Mouse (Mus musculus) bone marrow macrophage, adult 2 months (primary cell): ENCODE measurements around the gene Spef1. TPM values are rescaled to one million over a fixed set of nuclear protein-coding genes. Genes with fewer than 3 reads are reported as not detected.

Experiments
- H3K27ac ChIP-seq: 2 replicates; pipeline ENCODE4 v1.5.1; 2012; ENCODE audit warnings: low read depth, low read length; ENCODE audit not compliant: insufficient read depth
- H3K4me1 ChIP-seq: 2 replicates; pipeline ENCODE4 v1.6.1; 2012; ENCODE audit warnings: low read length; ENCODE audit not compliant: control insufficient read depth, insufficient read depth
- H3K4me3 ChIP-seq: 2 replicates; pipeline ENCODE4 v1.5.1; 2012; ENCODE audit warnings: mild to moderate bottlenecking, low read length, moderate library complexity; ENCODE audit not compliant: insufficient read depth
- CTCF ChIP-seq: IDR thresholded peaks from 2 replicates; pipeline ENCODE4 v1.5.1; 2012; ENCODE audit warnings: low read depth, mild to moderate bottlenecking, low read length, moderate library complexity
- POLR2A ChIP-seq: IDR thresholded peaks from 2 replicates; pipeline ENCODE4 v1.6.1; 2012; ENCODE audit warnings: mild to moderate bottlenecking, low read depth, low read length, borderline replicate concordance
- polyA plus RNA-seq: library from polyadenylated mRNA; stranded (reverse); fragments of >200 nt; gene quantifications from 2 replicates; pipeline ENCODE4 v1.2.4, GENCODE M21; 2012; ENCODE audit not compliant: missing spikeins, insufficient read depth, insufficient read length

The Spef1 gene
- polyA plus RNA-seq, 1 experiment, result 7.1 TPM

GRCm38 (mm10) chr2:131145536-131145935 is 41.5 kb downstream of the Spef1 start:
- no peak overlapping the region for H3K4me3 ChIP-seq
- TF ChIP-seq POLR2A, result no peak
- TF ChIP-seq CTCF, result no peak
- H3K4me1 ChIP-seq, result no peaks in the 10 kb centered on the region
- H3K27ac ChIP-seq, result no peak overlapping the region

GRCm38 (mm10) chr2:131145121-131145520 is 42.0 kb downstream of the Spef1 start:
- TF ChIP-seq CTCF, result no peak
- TF ChIP-seq POLR2A, result no peak
- Histone ChIP-seq H3K4me1 (no peaks in the 10 kb centered on the region), H3K4me3 (no peak overlapping the region), H3K27ac (no peak overlapping the region)

DNA sequence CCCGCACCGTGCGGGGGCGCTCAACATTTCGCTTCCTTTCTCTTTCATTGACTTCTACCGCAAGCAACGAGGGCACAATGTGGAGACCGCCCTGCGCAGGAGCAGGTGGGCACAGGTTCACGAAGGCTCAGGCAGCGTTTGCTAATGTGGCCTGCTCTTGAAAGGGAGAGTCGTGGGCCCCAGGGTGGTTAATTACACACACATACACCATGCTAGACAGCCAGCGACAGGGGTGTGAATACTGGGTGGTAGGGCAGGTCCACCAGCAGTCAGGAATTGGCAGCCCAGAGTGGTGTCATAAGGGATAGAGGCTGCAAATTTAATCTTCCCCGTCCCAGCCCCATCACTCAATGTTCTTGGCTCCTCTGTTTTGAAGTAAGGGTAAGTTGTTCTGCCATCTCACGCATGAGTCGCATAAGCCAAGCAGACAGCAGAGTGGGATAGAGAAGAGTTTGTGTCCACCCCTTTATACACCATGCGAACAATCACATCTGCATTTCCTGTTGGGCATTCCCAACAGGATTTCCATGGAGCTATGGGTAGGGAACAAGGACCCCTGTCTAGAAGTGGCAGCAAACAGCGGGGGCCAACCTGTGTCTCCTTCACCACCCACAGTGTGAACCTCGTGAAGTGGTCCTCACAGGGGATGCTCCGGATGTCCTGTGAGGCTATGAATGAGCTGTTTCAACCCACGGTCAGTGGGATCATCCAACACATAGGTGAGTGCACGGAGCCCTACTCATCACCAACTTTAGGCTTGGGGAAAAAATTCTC is 43.9 kb downstream of the Spef1 start:
- no peak overlapping the region for H3K4me3 ChIP-seq
- no peak overlapping the region for H3K27ac ChIP-seq
- TF ChIP-seq CTCF, result no peak
- TF ChIP-seq POLR2A, result no peak
- H3K4me1 ChIP-seq, result no peaks in the 10 kb centered on the region

DNA sequence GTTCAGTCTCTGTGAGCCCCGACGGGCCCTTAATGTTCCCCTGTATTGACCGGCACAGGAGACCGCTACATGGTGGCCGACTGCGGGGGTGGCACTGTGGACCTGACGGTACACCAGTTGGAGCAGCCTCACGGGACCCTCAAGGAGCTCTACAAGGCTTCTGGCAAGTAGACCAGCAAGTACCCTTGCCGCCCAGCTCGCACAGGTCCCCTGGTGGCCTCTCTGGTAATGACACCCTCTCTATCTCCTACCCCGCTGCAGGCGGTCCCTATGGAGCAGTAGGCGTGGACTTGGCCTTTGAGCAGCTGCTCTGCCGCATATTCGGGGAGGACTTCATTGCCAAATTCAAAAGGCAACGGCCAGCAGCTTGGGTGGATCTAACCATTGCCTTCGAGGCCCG is 44.5 kb downstream of the Spef1 start:
- Histone ChIP-seq H3K4me1 (no peaks in the 10 kb centered on the region), H3K27ac (no peak overlapping the region), H3K4me3 (no peak overlapping the region)
- TF ChIP-seq POLR2A (no peak), CTCF (peak; percentile 63)

- TF ChIP-seq POLR2A, result no peak
- H3K4me1 ChIP-seq, result no peaks in the 10 kb centered on the region
- no peak overlapping the region for H3K4me3 ChIP-seq
- no peak overlapping the region for H3K27ac ChIP-seq
Measured at GRCm38 (mm10) chr2:131141336-131141986, 45.6 kb downstream of the Spef1 start.

DNA sequence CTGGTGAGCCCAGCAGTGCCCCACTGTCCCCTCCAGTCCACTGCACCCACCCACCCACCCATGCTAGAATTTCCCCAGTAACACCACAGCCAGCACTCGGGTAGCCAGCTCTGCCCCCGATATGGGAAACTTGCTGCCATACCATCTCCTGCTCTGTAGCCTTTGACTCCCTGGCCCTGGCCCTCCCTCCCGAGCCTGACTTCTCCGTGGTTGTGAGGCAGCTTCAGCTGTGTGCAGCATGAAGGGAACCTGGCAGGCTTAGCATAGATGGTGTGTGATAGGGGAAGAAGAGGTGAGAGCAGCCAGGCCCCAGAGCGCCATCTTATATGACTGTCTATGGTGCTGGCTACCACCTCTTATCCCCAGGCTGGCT is 46.6 kb downstream of the Spef1 start:
- Histone ChIP-seq H3K4me1 (no peaks in the 10 kb centered on the region), H3K27ac (no peak overlapping the region), H3K4me3 (no peak overlapping the region)
- TF ChIP-seq POLR2A (no peak), CTCF (no peak)

GRCm38 (mm10) chr2:131139886-131140532 is 47.1 kb downstream of the Spef1 start:
- TF ChIP-seq POLR2A (no peak), CTCF (no peak)
- no peaks in the 10 kb centered on the region for H3K4me1 ChIP-seq
- no peak overlapping the region for H3K27ac ChIP-seq
- no peak overlapping the region for H3K4me3 ChIP-seq

DNA sequence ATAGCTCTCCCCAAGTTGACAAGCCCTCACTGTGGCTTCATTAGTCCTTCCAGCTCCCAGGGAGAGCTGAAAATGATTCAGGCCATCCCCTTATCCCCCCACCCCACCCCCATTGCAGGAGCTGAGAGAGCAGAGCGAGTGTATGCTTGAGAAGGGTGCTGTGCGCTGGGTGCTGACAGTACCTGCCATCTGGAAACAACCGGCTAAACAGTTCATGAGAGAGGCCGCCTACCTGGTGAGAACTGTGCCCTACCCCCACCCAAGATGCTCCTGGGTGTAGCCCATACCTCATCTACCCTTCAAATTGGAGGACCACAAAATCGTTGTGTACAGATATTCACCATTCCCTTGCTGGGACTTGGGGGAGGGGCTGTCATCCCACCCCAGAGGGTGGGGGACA is 47.8 kb downstream of the Spef1 start:
- Histone ChIP-seq H3K4me3 (no peak overlapping the region), H3K27ac (no peak overlapping the region), H3K4me1 (no peaks in the 10 kb centered on the region)
- no peak for TF ChIP-seq POLR2A
- TF ChIP-seq CTCF, result no peak

DNA sequence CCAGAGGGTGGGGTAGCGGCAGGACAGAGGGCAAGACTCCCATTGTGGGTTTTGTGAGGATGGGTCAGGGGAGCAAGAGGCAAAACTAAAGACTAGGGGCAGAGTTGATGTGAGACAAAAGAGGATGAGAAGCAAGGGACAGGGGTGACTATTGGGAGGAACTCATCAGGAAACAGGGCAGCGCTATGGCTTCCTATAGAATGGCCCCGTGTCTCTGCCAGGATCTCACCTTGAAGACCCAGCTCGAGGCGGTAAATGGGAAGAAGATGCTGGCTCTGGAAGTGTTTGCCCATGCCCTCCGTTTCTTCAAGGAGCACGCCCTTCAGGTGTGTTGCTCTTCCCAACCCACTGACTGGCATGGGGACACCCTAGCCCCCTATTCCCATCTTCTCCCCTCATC is 48.3 kb downstream of the Spef1 start:
- TF ChIP-seq POLR2A, result no peak
- no peak for TF ChIP-seq CTCF
- H3K4me3 ChIP-seq, result no peak overlapping the region
- H3K27ac ChIP-seq, result no peak overlapping the region
- H3K4me1 ChIP-seq, result no peaks in the 10 kb centered on the region

GRCm38 (mm10) chr2:131138296-131138695 is 48.8 kb downstream of the Spef1 start:
- Histone ChIP-seq H3K4me1 (no peaks in the 10 kb centered on the region), H3K27ac (no peak overlapping the region), H3K4me3 (no peak overlapping the region)
- TF ChIP-seq POLR2A (no peak), CTCF (no peak)
